Mouse (Mus musculus) MEL (cell line): ENCODE data around the gene Mylk. TPM values are rescaled to one million over a fixed set of nuclear protein-coding genes. Genes with fewer than 3 reads are reported as not detected.

Source experiments
- DNase-seq: peaks from one replicate; pipeline ENCODE4 v3.0.0; 2011; ENCODE audit warnings: low read depth, low spot score
- H3K27ac ChIP-seq: 2 replicates; pipeline ENCODE4 v1.5.1; 2012; ENCODE audit warnings: low read depth, mild to moderate bottlenecking, control low read depth, low read length, moderate library complexity; ENCODE audit not compliant: control insufficient read depth
- H3K27me3 ChIP-seq, 2 experiments: fragments of 150-350 bp in 1 of 2; sonication (generic) in 1 of 2; 2 replicates each; pipeline ENCODE4 v1.6.1; 2012; ENCODE audit warnings: low read length in 2 of 2, mild to moderate bottlenecking in 2 of 2, improper control_type of control experiment in 1 of 2, moderate library complexity in 1 of 2; ENCODE audit not compliant: insufficient read depth in 2 of 2, control insufficient read depth in 1 of 2
- H3K36me3 ChIP-seq, 2 experiments: 2 replicates each; pipeline ENCODE4 v1.6.1; 2012 to 2014; ENCODE audit warnings: low read length in 2 of 2, improper control_type of control experiment in 1 of 2, inconsistent platforms in 1 of 2, mild to moderate bottlenecking in 1 of 2; ENCODE audit not compliant: insufficient read depth in 2 of 2, control insufficient read depth in 1 of 2
- H3K4me1 ChIP-seq, 2 experiments: fragments of 150-350 bp in 1 of 2; sonication (generic) in 1 of 2; 2 replicates each; pipeline ENCODE4 v1.6.1; 2012; ENCODE audit warnings: low read length in 2 of 2, improper control_type of control experiment in 1 of 2, mild to moderate bottlenecking in 1 of 2; ENCODE audit not compliant: insufficient read depth in 2 of 2, control insufficient read depth in 1 of 2
- H3K4me3 ChIP-seq, 2 experiments: fragments of 150-350 bp in 1 of 2; sonication (generic) in 1 of 2; 2 replicates each; pipeline ENCODE4 v1.5.1; 2012; ENCODE audit warnings: low read depth in 2 of 2, low read length in 2 of 2, mild to moderate bottlenecking in 2 of 2, moderate library complexity in 2 of 2, control low read depth in 1 of 2, improper control_type of control experiment in 1 of 2; ENCODE audit not compliant: control insufficient read depth in 1 of 2, insufficient read depth in 1 of 2
- H3K79me2 ChIP-seq: 2 replicates; pipeline ENCODE4 v1.6.1; 2012; ENCODE audit warnings: mild to moderate bottlenecking, low read length, moderate library complexity; ENCODE audit not compliant: control insufficient read depth, poor library complexity, insufficient read depth
- H3K9ac ChIP-seq: 2 replicates; pipeline ENCODE4 v1.6.1; 2012; ENCODE audit warnings: low read depth, mild to moderate bottlenecking, control low read depth, low read length, moderate library complexity; ENCODE audit not compliant: control insufficient read depth, poor library complexity, severe bottlenecking
- H3K9me3 ChIP-seq: fragments of 150-350 bp; sonication (generic); replicated peaks from 2 replicates; pipeline ENCODE4 v1.6.1; 2012; ENCODE audit warnings: mild to moderate bottlenecking, low read length, improper control_type of control experiment, moderate library complexity; ENCODE audit not compliant: insufficient read depth
- CHD1 ChIP-seq: IDR thresholded peaks from 2 replicates; pipeline ENCODE4 v1.6.1; 2012; ENCODE audit warnings: low read depth, mild to moderate bottlenecking, inconsistent platforms, low read length, improper control_type of control experiment
- EP300 ChIP-seq, 2 experiments: IDR thresholded peaks; 2 replicates each; pipeline ENCODE4 v1.6.1; 2011; ENCODE audit warnings: improper control_type of control experiment in 2 of 2, low read length in 2 of 2, low read depth in 1 of 2, mild to moderate bottlenecking in 1 of 2
- GATA1 ChIP-seq: IDR thresholded peaks from 2 replicates; pipeline ENCODE4 v1.6.1; 2011; ENCODE audit warnings: low read depth, low read length, improper control_type of control experiment
- KAT2A ChIP-seq: conservative IDR thresholded peaks from 2 replicates; pipeline ENCODE4 v1.6.1; 2012; ENCODE audit warnings: low read depth, low read length, improper control_type of control experiment, inconsistent platforms
- MAX ChIP-seq: IDR thresholded peaks from 2 replicates; pipeline ENCODE4 v1.6.1; 2011; ENCODE audit warnings: low read length, improper control_type of control experiment
- MAZ ChIP-seq: IDR thresholded peaks from 2 replicates; pipeline ENCODE4 v1.6.1; 2012; ENCODE audit warnings: low read depth, mild to moderate bottlenecking, inconsistent platforms, low read length, improper control_type of control experiment
- MEF2A ChIP-seq: IDR thresholded peaks from 2 replicates; pipeline ENCODE4 v1.6.1; 2014; ENCODE audit warnings: low read depth, mild to moderate bottlenecking, inconsistent platforms, low read length, improper control_type of control experiment; ENCODE audit not compliant: poor library complexity, insufficient replicate concordance, severe bottlenecking; ENCODE audit errors: extremely low read depth
- NELFE ChIP-seq: IDR thresholded peaks from 2 replicates; pipeline ENCODE4 v1.6.1; 2011; ENCODE audit warnings: low read depth, low read length, improper control_type of control experiment
- NRF1 ChIP-seq: IDR thresholded peaks from 2 replicates; pipeline ENCODE4 v1.6.1; 2014; ENCODE audit warnings: low read depth, mild to moderate bottlenecking, inconsistent platforms, low read length, improper control_type of control experiment, moderate library complexity; ENCODE audit not compliant: poor library complexity, insufficient read depth, severe bottlenecking
- TBP ChIP-seq: IDR thresholded peaks from 2 replicates; pipeline ENCODE4 v1.8.0; 2011; ENCODE audit warnings: low read depth, low read length, improper control_type of control experiment
- UBTF ChIP-seq: IDR thresholded peaks from 2 replicates; pipeline ENCODE4 v1.6.1; 2012; ENCODE audit warnings: low read depth, mild to moderate bottlenecking, inconsistent platforms, low read length, improper control_type of control experiment, moderate library complexity, borderline replicate concordance; ENCODE audit not compliant: insufficient read depth
- USF1 ChIP-seq: IDR thresholded peaks from 2 replicates; pipeline ENCODE4 v1.6.1; 2014; ENCODE audit warnings: low read depth, mild to moderate bottlenecking, inconsistent platforms, low read length, improper control_type of control experiment, moderate library complexity
- ZNF384 ChIP-seq: IDR thresholded peaks from 2 replicates; pipeline ENCODE4 v1.6.1; 2012; ENCODE audit warnings: low read depth, mild to moderate bottlenecking, inconsistent platforms, low read length, improper control_type of control experiment
- polyA plus RNA-seq, 2 experiments: library from polyadenylated mRNA; stranded (reverse) in 1 of 2; unstranded in 1 of 2; fragments of >175 nt in 1 of 2; fragments of >200 nt in 1 of 2; gene quantifications; 2 replicates each; pipeline versions ENCODE4 v1.2.1 to v1.2.4; 2012; ENCODE audit warnings: low replicate concordance in 2 of 2, low read depth in 1 of 2; ENCODE audit not compliant: insufficient read length in 2 of 2, insufficient read depth in 1 of 2, missing spikeins in 1 of 2
- total RNA-seq: library from RNA; depleted of rRNA; stranded (reverse); fragments of 300-350 nt; gene quantifications from 2 replicates; pipeline ENCODE4 v1.2.3, GENCODE M21; 2012

The Mylk gene
- total and polyA plus RNA-seq, 3 experiments = not detected

DNA sequence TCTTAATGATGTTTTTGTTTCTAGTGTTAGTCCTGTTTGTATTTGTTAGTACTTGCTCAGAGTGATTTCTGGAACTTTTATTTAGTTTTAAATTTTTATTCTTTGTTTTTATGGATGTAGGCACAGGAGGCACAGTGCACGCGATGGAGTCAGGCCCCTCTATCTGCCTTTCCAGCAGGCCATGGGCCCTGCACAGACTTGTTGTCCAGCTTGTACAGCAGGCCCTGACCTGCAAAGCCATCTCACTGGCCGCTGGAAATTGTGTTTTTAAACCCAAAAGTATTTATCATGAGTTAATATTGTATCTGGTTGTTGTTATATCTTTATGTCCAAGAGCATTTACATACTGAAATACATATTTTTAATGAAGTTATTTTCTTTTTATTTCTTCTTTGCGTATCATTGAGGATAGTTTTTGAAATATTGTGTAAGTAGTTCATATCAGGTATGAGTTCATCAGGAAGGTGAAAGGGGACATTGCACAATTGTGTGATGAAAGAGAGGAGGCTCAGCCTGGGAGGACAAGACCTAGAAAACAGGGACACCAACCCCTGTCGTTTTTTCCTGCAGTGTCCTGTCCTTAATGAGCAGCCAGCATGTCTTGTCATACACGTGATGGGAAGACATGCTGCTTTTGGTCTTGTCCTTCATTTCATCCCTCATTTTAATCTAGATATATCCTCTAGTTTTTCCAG is 301.2 kb downstream of the Mylk start:
- Histone ChIP-seq H3K79me2 (no peaks in the 10 kb centered on the region), H3K36me3 (no peaks in the 10 kb centered on the region; a peak in 1 of 4 replicates), H3K27ac (no peak overlapping the region), H3K9ac (no peak overlapping the region), H3K27me3 (no peaks in the 10 kb centered on the region), H3K4me1 (no peaks in the 10 kb centered on the region), H3K4me3 (no peak overlapping the region), H3K9me3 (no peaks in the 10 kb centered on the region)
- DNase-seq = no peak
- no peak for TF ChIP-seq UBTF
- TF ChIP-seq KAT2A = no peak
- no peak for TF ChIP-seq CHD1

- Histone ChIP-seq H3K79me2 (no peaks in the 10 kb centered on the region), H3K36me3 (no peaks in the 10 kb centered on the region; a peak in 1 of 4 replicates), H3K27me3 (no peaks in the 10 kb centered on the region), H3K4me1 (no peaks in the 10 kb centered on the region; a peak in 1 of 4 replicates), H3K4me3 (no peak overlapping the region), H3K9me3 (no peaks in the 10 kb centered on the region), H3K27ac (no peak overlapping the region), H3K9ac (no peak overlapping the region)
- DNase-seq = no peak
- no peak for TF ChIP-seq NELFE
- no peak for TF ChIP-seq EP300 (IDR thresholded peaks at IDR 0.05; ENCODE audit: low read depth in 1 of 2, low read length in 2 of 2)
- TF ChIP-seq USF1 = no peak
- no peak for TF ChIP-seq ZNF384
- TF ChIP-seq GATA1 = no peak
- TF ChIP-seq MAZ = no peak
- TF ChIP-seq MAX = no peak
- no peak for TF ChIP-seq NRF1
- TF ChIP-seq MEF2A = no peak
- TF ChIP-seq TBP = no peak
Measured at GRCm38 (mm10) chr16:35047272-35047969, 302.4 kb downstream of the Mylk start.
